Mouse (Mus musculus): ENCODE data around the gene Smok3a.

GRCm38 (mm10) chr5:137975434-137975833 lies 45.6 kb upstream of the Smok3a start:
- TF ChIP-seq CTCF (IDR thresholded peaks at IDR 0.05; ENCODE audit: insufficient read depth, low read length) (no peak), POLR2A (IDR thresholded peaks at IDR 0.05; ENCODE audit: borderline replicate concordance, extremely low read depth, low read depth, low read length) (no peak)

Measured in lung, adult 2 months (tissue).